Mouse (Mus musculus) limb, embryonic 14.5 days (tissue): ENCODE results near the gene C2cd4c. TPM values are rescaled to one million over a fixed set of nuclear protein-coding genes. Genes with fewer than 3 reads are reported as not detected.

Experiments used
- ATAC-seq: fragments of 200-750 bp; cut with Nextera tagmentation; 2 replicates; pipeline ENCODE4 v1.8.0; 2017; ENCODE audit warnings: low read depth, moderate number of reproducible peaks, moderate TSS enrichment; ENCODE audit not compliant: low FRiP score
- DNase-seq: peaks from one replicate; pipeline ENCODE4 v3.0.0-alpha.2; 2015; ENCODE audit warnings: low spot score
- H3K27ac ChIP-seq: fragments of 300-500 bp; sonication (generic); replicated peaks from 2 replicates; pipeline ENCODE4 v1.5.1; 2014; ENCODE audit warnings: low read depth, mild to moderate bottlenecking, low read length, moderate library complexity, mixed read lengths
- H3K27me3 ChIP-seq: fragments of 300-500 bp; sonication (generic); 2 replicates; pipeline ENCODE4 v1.6.1; 2014; ENCODE audit warnings: low read length, mixed read lengths; ENCODE audit not compliant: control insufficient read depth, insufficient read depth
- H3K36me3 ChIP-seq: fragments of 300-500 bp; sonication (generic); 2 replicates; pipeline ENCODE4 v1.6.1; 2014; ENCODE audit warnings: mild to moderate bottlenecking, low read length, moderate library complexity, mixed read lengths; ENCODE audit not compliant: control insufficient read depth, insufficient read depth
- H3K4me1 ChIP-seq: fragments of 300-500 bp; sonication (generic); 2 replicates; pipeline ENCODE4 v1.6.1; 2014; ENCODE audit warnings: antibody characterized with exemption, low read length, mixed read lengths; ENCODE audit not compliant: control insufficient read depth, insufficient read depth
- H3K4me2 ChIP-seq: fragments of 300-500 bp; sonication (generic); replicated peaks from 2 replicates; pipeline ENCODE4 v1.6.1; 2014; ENCODE audit warnings: low read depth, mild to moderate bottlenecking, low read length, moderate library complexity; ENCODE audit not compliant: severe bottlenecking
- H3K4me3 ChIP-seq: fragments of 300-500 bp; sonication (generic); replicated peaks from 2 replicates; pipeline ENCODE4 v1.5.1; 2014; ENCODE audit warnings: low read length
- H3K9ac ChIP-seq: fragments of 300-500 bp; sonication (generic); 2 replicates; pipeline ENCODE4 v1.6.1; 2014; ENCODE audit warnings: mild to moderate bottlenecking, low read depth, low read length, moderate library complexity; ENCODE audit not compliant: severe bottlenecking
- H3K9me3 ChIP-seq: fragments of 300-500 bp; sonication (generic); 2 replicates; pipeline ENCODE4 v1.6.1; 2016; ENCODE audit warnings: low read length; ENCODE audit not compliant: control insufficient read depth
- POLR2A ChIP-seq: fragments of 200-500 bp; IDR thresholded peaks from 2 replicates; pipeline ENCODE4 v1.8.0; 2012; ENCODE audit warnings: inconsistent platforms, mild to moderate bottlenecking, moderate library complexity, borderline replicate concordance; ENCODE audit not compliant: insufficient read depth, insufficient read length; ENCODE audit errors: extremely low read depth
- WGBS: fragments of 180-500 bp; shearing (Covaris S2); extraction: QIAGEN DNeasy Blood & Tissue Kit; methylation state at CpG from one replicate; pipeline ENCODE4 v1.1.7; 2014; 5-methylcytosine and 5-hydroxymethylcytosine counted together
- polyA plus RNA-seq, 2 experiments: library from polyadenylated mRNA; depleted of rRNA in 1 of 2; stranded (reverse) in 1 of 2; unstranded in 1 of 2; fragments of >200 nt; fragmentation: Nextera tagmentation in 1 of 2; extraction: Ambion mirVana in 1 of 2; gene quantifications; 2 replicates each; pipeline versions ENCODE4 v1.2.1 to v1.2.3; 2012 to 2014

The C2cd4c gene
- polyA plus RNA-seq (2012; rRNA removed) (1.0 and 1.2 TPM in 2 replicates), polyA plus RNA-seq (2014; fragmentation: Nextera tagmentation; extraction: Ambion mirVana) (not detected in 2 replicates)

DNA sequence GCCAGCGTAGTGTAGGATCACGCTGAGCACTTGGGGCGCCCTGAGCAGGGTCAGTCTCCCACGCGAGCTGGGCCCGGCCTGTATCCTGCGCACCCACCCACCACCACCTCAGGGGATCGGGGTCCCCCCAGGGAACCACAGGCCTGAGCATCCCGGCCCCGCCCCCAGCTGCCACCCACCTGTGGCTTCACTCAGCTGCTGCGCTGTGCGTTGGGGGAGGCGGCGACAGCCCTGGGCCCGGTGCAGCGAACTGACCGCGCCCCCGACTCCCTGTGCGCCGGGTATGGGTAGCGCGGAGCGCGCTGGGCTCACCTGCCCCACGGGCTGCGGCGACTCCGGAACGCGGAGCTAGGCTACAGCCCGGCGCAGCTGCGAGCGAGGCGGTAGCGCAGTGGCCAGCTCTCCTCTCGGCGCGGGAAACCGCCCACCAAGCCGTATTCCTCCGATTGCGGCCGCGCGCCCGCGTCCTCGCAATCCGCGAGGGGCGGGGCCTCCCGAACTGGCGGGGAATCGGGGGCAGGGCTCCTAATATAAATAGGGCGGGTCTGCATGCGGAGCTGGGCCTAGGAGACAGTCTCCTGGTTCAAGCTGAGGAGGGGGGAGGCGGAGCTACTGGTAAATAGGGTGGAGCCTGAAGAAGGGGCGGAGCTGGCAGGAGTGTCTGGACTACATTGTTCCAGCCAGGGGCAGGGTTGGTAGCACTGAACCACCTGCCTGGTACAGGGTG lies at the start of gene C2cd4c:
Gene C2cd4c (minus strand): TSS at position 448 of the 727 bp plus-strand sequence.
- no peak for TF ChIP-seq POLR2A
- DNase-seq = peak; percentile 53
- Histone ChIP-seq H3K4me3 (peak within 1 kb of the TSS; percentile 55), H3K4me2 (peak within 1 kb of the TSS; percentile 94), H3K36me3 (no peaks in the 10 kb centered on the region; the same call in 1 of the 2 replicates), H3K27me3 (peaks cover 21% of the 10 kb centered on the region), H3K9me3 (no peaks in the 10 kb centered on the region), H3K4me1 (peaks cover 4% of the 10 kb centered on the region; the same call in 1 of the 2 replicates), H3K27ac (no peak within 1 kb of the TSS), H3K9ac (peak within 1 kb of the TSS; percentile 61)
- 2% methylated on average over 54 of the region's 60 CpGs for WGBS
- peak; percentile 76 for ATAC-seq

DNA sequence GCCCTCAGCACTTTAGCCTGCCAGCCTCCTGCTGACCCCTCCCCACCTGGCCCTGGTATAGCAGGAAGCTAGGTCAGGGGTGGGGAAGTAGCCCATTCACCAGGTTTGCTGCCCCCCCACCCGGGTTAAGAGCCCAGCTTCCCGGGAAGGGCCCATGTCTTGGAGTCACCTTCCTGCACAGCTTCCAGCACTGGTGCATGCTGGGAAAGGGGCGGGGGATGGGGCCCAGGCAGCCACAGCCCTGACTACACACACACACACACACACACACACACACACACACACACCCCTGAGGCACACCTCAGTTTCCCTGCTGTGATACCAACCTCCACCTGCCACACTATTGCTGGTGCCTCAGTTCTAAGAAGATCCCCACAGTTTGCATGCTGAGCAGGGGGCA lies 48.0 kb upstream of the C2cd4c start:
- no peaks in the 10 kb centered on the region for H3K36me3 ChIP-seq
- ATAC-seq (no peak), DNase-seq (no peak)
- 34% methylated on average over 3 of the region's 3 CpGs for WGBS
- H3K4me1 ChIP-seq = no peaks in the 10 kb centered on the region
- no peaks in the 10 kb centered on the region for H3K27me3 ChIP-seq
- H3K9ac ChIP-seq = no peak overlapping the region
- no peaks in the 10 kb centered on the region for H3K9me3 ChIP-seq
- H3K4me3 ChIP-seq = no peak overlapping the region
- TF ChIP-seq POLR2A = no peak
- no peak overlapping the region for H3K27ac ChIP-seq
- no peak overlapping the region for H3K4me2 ChIP-seq

DNA sequence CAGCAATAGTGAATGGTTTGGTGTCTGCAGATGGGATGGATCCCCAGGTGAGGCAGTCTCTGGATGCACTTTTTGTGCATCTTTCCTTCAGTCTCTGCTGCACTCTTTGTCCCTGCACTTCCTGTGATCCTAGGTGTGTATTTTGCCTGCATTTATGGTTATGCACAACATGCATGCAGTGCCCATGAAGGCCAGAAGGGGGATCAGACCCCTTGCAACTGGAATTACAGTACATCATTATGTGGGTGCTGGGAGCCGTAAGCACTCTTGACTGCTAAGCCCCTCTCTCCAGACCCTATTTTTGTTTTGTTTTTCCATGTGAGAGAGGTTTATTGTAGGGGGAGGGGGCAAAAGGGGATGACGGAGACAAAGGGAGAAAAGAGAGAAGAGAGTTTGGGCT lies 46.5 kb upstream of the C2cd4c start:
- Histone ChIP-seq H3K27me3 (no peaks in the 10 kb centered on the region), H3K27ac (no peak overlapping the region), H3K9me3 (no peaks in the 10 kb centered on the region), H3K9ac (no peak overlapping the region), H3K4me3 (no peak overlapping the region), H3K36me3 (no peaks in the 10 kb centered on the region), H3K4me2 (no peak overlapping the region), H3K4me1 (no peaks in the 10 kb centered on the region)
- DNase-seq (no peak), ATAC-seq (no peak)
- 68% methylated on average over 2 of the region's 2 CpGs for WGBS
- no peak for TF ChIP-seq POLR2A

DNA sequence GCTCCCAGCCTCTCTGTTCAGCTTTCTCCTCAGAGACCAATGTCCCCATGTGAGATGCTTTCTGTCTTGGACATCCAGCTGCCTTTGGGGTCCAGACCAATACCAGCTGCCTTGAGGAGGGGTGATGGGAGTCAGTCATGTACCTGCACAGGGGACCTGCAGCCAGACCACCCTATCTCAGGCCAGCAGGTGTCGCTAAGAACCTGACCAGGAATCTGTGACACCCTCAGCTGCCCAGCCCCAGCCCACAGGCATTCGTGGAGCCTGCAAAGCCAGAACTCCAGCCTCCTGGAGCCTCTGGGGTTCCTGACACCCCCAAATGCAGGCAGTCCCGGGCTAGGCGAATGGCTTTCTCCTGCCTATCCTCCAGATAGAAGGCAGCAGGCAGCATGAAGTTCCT lies 45.0 kb upstream of the C2cd4c start:
- no peak overlapping the region for H3K27ac ChIP-seq
- no peak overlapping the region for H3K4me3 ChIP-seq
- WGBS = 12% methylated on average over 4 of the region's 4 CpGs
- DNase-seq (no peak), ATAC-seq (no peak)
- H3K27me3 ChIP-seq = no peaks in the 10 kb centered on the region
- no peaks in the 10 kb centered on the region for H3K9me3 ChIP-seq
- no peaks in the 10 kb centered on the region for H3K36me3 ChIP-seq
- H3K9ac ChIP-seq = no peak overlapping the region
- no peak overlapping the region for H3K4me2 ChIP-seq
- TF ChIP-seq POLR2A = no peak
- no peaks in the 10 kb centered on the region for H3K4me1 ChIP-seq

DNA sequence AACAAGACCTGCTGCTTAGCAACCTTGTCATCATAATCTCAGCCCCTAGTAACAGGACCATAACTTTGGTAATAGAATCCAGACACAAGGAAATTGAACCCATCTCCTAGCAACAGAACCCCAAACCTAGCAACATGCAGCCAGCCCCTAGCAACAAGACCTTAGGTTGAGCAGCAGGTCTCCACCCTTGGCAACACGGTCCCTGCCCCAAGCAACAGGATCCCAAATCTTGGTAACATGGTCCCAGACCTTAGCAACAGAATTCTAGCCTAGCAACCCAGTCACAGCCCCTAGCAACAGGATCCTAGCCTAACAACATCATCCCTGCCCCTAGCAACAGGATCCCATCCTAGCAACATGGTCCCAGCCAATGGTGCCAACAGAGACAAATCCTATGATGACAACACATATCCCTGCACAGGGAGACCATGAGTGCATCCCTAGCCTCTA lies 41.1 kb upstream of the C2cd4c start:
- Histone ChIP-seq H3K4me1 (no peaks in the 10 kb centered on the region), H3K4me2 (no peak overlapping the region), H3K27ac (no peak overlapping the region), H3K9ac (no peak overlapping the region), H3K36me3 (no peaks in the 10 kb centered on the region), H3K27me3 (no peaks in the 10 kb centered on the region), H3K9me3 (no peaks in the 10 kb centered on the region), H3K4me3 (no peak overlapping the region)
- 8% methylated on average over 1 of the region's 1 CpGs for WGBS
- TF ChIP-seq POLR2A = no peak
- DNase-seq (peak; percentile 56), ATAC-seq (peak; percentile 89)
